ENCODE assay signal across 23 mouse cellular contexts in genomic region chr15:79489463-79489862, GRCm38 (mm10). TPM values are rescaled to one million over a fixed set of nuclear protein-coding genes. Genes with fewer than 3 reads are reported as not detected.
DNase-seq lines count a peak whose midpoint lies in the region; ATAC-seq and TF ChIP-seq lines count a peak whose summit lies in the region.
"Had no signal": no experiment of that assay in that cellular context is flagged by ENCODE, and none has a peak within 500 bp of the region (broad histone marks: within the 10 kb centered on the region; RNA-seq: fewer than 3 reads in every experiment).

No protein-coding gene starts in this region.

- no peak for ATAC-seq in embryonic facial prominence, embryonic 12.5 days (ENCODE audit: insufficient number of reproducible peaks, insufficient read depth, low FRiP score, low TSS enrichment)
- ATAC-seq: activated CD4-positive, CD25-positive, alpha-beta regulatory T cell, adult 4 months; forebrain, embryonic 13.5 days; forebrain, postnatal 0 days; intestine, embryonic 16.5 days; Patski had no signal

- H3K9ac ChIP-seq in embryonic facial prominence, embryonic 12.5 days = 0 out of 2 replicates have a peak overlapping the region, but pooled peaks have one; percentile 1
- H3K9ac ChIP-seq: forebrain, embryonic 13.5 days; forebrain, postnatal 0 days; hindbrain, embryonic 14.5 days had no signal

- H3K4me2 ChIP-seq in embryonic facial prominence, embryonic 12.5 days (replicated peaks) = no peak overlapping the region
- H3K4me2 ChIP-seq: forebrain, embryonic 13.5 days; hindbrain, embryonic 14.5 days had no signal

- H3K9me3 ChIP-seq in embryonic facial prominence, embryonic 12.5 days = no peaks in the 10 kb centered on the region
- H3K9me3 ChIP-seq in embryonic facial prominence, embryonic 10.5 days = no peaks in the 10 kb centered on the region
- H3K9me3 ChIP-seq: forebrain, embryonic 13.5 days had no signal

- no peak overlapping the region for H3K27ac ChIP-seq in embryonic facial prominence, embryonic 12.5 days
- no peak overlapping the region for H3K27ac ChIP-seq in embryonic facial prominence, embryonic 10.5 days (replicated peaks)
- H3K27ac ChIP-seq in left cerebral cortex, adult 2 months = peak overlapping the region; percentile 8; the same call in 1 of the 2 replicates
- peak overlapping the region; percentile 94 for H3K27ac ChIP-seq in olfactory bulb, adult 2 months (ENCODE audit: insufficient read depth, low read depth, low read length)
- H3K27ac ChIP-seq: forebrain, embryonic 13.5 days; hindbrain, embryonic 14.5 days had no signal

- WGBS in embryonic facial prominence, embryonic 12.5 days = 79% methylated on average over 11 of the region's 11 CpGs
- WGBS in embryonic facial prominence, embryonic 10.5 days = 84% methylated on average over 11 of the region's 11 CpGs
- 35% methylated on average over 11 of the region's 11 CpGs for WGBS in olfactory bulb, adult 2 months

- no peak for DNase-seq in embryonic facial prominence, embryonic 10.5 days (ENCODE audit: low spot score)
- no peak for DNase-seq in left cerebral cortex, adult 2 months (ENCODE audit: extremely low spot score in 1 of 2, low spot score in 2 of 2)
- no peak for DNase-seq in left cerebral cortex, postnatal 14 days (ENCODE audit: low spot score in 2 of 2)
- peak; percentile 67 for DNase-seq in adrenal gland, postnatal 14 days
- DNase-seq in embryo, embryonic 10 days (ENCODE audit: low spot score) = no peak
- DNase-seq: cerebellum, adult 2 months; cerebellum, postnatal 14 days; forebrain, postnatal 0 days; gastrocnemius, postnatal 25 days; heart, adult 11 months; heart, postnatal 10 days; kidney, adult 2 months had no signal

- H3K4me3 ChIP-seq in embryonic facial prominence, embryonic 12.5 days = no peak overlapping the region
- no peak overlapping the region for H3K4me3 ChIP-seq in embryonic facial prominence, embryonic 10.5 days
- no peak overlapping the region for H3K4me3 ChIP-seq in left cerebral cortex, adult 2 months
- peak overlapping the region; percentile 1; the same call in 1 of the 2 replicates for H3K4me3 ChIP-seq in olfactory bulb, adult 2 months (ENCODE audit: insufficient read depth, low read depth, low read length)
- H3K4me3 ChIP-seq: forebrain, embryonic 13.5 days had no signal

- H3K36me3 ChIP-seq in embryonic facial prominence, embryonic 12.5 days = no peaks in the 10 kb centered on the region
- no peaks in the 10 kb centered on the region for H3K36me3 ChIP-seq in embryonic facial prominence, embryonic 10.5 days (replicated peaks)

- H3K4me1 ChIP-seq in embryonic facial prominence, embryonic 12.5 days = no peaks in the 10 kb centered on the region
- peaks cover 4% of the 10 kb centered on the region; the same call in 1 of the 2 replicates for H3K4me1 ChIP-seq in embryonic facial prominence, embryonic 10.5 days
- peaks cover 84% of the 10 kb centered on the region for H3K4me1 ChIP-seq in olfactory bulb, adult 2 months (ENCODE audit: control insufficient read depth, insufficient read depth, low read length)
- H3K4me1 ChIP-seq: forebrain, embryonic 13.5 days had no signal

- TF ChIP-seq CTCF in left cerebral cortex, adult 2 months (IDR thresholded peaks at IDR 0.05) = no peak
- no peak for TF ChIP-seq CTCF in olfactory bulb, adult 2 months (IDR thresholded peaks at IDR 0.05; ENCODE audit: insufficient read depth, low read depth, low read length)

- intact Hi-C loops in left cerebral cortex, adult 2 months (cut with DNase I) = no loop called here
- intact Hi-C loops in left cerebral cortex, postnatal 14 days (cut with DNase I) = no loop called here

- peaks cover 28% of the 10 kb centered on the region; the same call in 1 of the 2 replicates for H3K27me3 ChIP-seq in embryonic facial prominence, embryonic 12.5 days
- peaks cover 48% of the 10 kb centered on the region for H3K27me3 ChIP-seq in embryonic facial prominence, embryonic 10.5 days (replicated peaks; ENCODE audit: low read depth, poor library complexity, severe bottlenecking)

- no peak for TF ChIP-seq POLR2A in olfactory bulb, adult 2 months (IDR thresholded peaks at IDR 0.05; ENCODE audit: insufficient read depth, low read depth, low read length)

RNA-seq across cellular contexts. Expression of gene Kcnj4, which starts 15.6 kb away (rescaled TPM):
- 0.10 TPM in 1 of 2 replicates, not detected in the other for polyA plus RNA-seq in embryonic facial prominence, embryonic 12.5 days (2016; fragmentation: Nextera tagmentation; extraction: Ambion mirVana)
- not detected in 2 replicates for polyA plus RNA-seq in embryonic facial prominence, embryonic 10.5 days (2016; fragmentation: Nextera tagmentation; extraction: Ambion mirVana)
- 100 to 1,000 TPM; 186 to 202 TPM for total RNA-seq in left cerebral cortex, adult 2 months (2021)
- total RNA-seq in left cerebral cortex, postnatal 14 days (2021) = 100 to 1,000 TPM; 166 to 177 TPM
- 0.19 and 0.23 TPM in 2 replicates for total RNA-seq in adrenal gland, postnatal 14 days (2021)
- polyA plus RNA-seq in olfactory bulb, adult 2 months (2012; ENCODE audit: insufficient read depth, insufficient read length, low replicate concordance, missing spikeins) = 142 TPM in 1 of 2 replicates, not detected in the other
- total RNA-seq: CH12.LX; common myeloid progenitor, adult 5-6 weeks; gastrocnemius, adult 18-20 months; gastrocnemius, postnatal 25 days; hematopoietic stem cell, adult 5-6 weeks had no signal
- polyA plus RNA-seq: activated CD4-positive, CD25-positive, alpha-beta regulatory T cell, adult 4 months; forebrain, embryonic 13.5 days; hindbrain, embryonic 14.5 days; intestine, embryonic 16.5 days had no signal

RNA-seq across cellular contexts. Expression of gene Kdelr3, which starts 26.7 kb away (rescaled TPM):
- polyA plus RNA-seq in embryonic facial prominence, embryonic 12.5 days (2016; fragmentation: Nextera tagmentation; extraction: Ambion mirVana) = 41.5 and 42.0 TPM in 2 replicates
- 7.1 and 8.8 TPM in 2 replicates for polyA plus RNA-seq in embryonic facial prominence, embryonic 10.5 days (2016; fragmentation: Nextera tagmentation; extraction: Ambion mirVana)
- total RNA-seq in left cerebral cortex, adult 2 months (2021) = under 1 TPM; 0.32 to 0.33 TPM
- 1 to 10 TPM; 1.3 to 1.6 TPM for total RNA-seq in left cerebral cortex, postnatal 14 days (2021)
- 6.8 and 7.3 TPM in 2 replicates for total RNA-seq in adrenal gland, postnatal 14 days (2021)
- not detected in 2 replicates for polyA plus RNA-seq in olfactory bulb, adult 2 months (2012; ENCODE audit: insufficient read depth, insufficient read length, low replicate concordance, missing spikeins)
- total RNA-seq: common myeloid progenitor, adult 5-6 weeks; hematopoietic stem cell, adult 5-6 weeks had no signal

RNA-seq across cellular contexts. Expression of gene Csnk1e, which starts 34.1 kb away (rescaled TPM):
- 148 and 160 TPM in 2 replicates for polyA plus RNA-seq in embryonic facial prominence, embryonic 12.5 days (2016; fragmentation: Nextera tagmentation; extraction: Ambion mirVana)
- 143 and 156 TPM in 2 replicates for polyA plus RNA-seq in embryonic facial prominence, embryonic 10.5 days (2016; fragmentation: Nextera tagmentation; extraction: Ambion mirVana)
- total RNA-seq in left cerebral cortex, adult 2 months (2021) = 100 to 1,000 TPM; 153 to 159 TPM
- total RNA-seq in left cerebral cortex, postnatal 14 days (2021) = 100 to 1,000 TPM; 142 to 166 TPM
- total RNA-seq in adrenal gland, postnatal 14 days (2021) = 66.7 and 85.8 TPM in 2 replicates
- not detected in 2 replicates for polyA plus RNA-seq in olfactory bulb, adult 2 months (2012; ENCODE audit: insufficient read depth, insufficient read length, low replicate concordance, missing spikeins)

RNA-seq across cellular contexts. Expression of gene Ddx17, which starts 57.1 kb away (rescaled TPM):
- polyA plus RNA-seq in embryonic facial prominence, embryonic 12.5 days (2016; fragmentation: Nextera tagmentation; extraction: Ambion mirVana) = 72.0 and 73.1 TPM in 2 replicates
- polyA plus RNA-seq in embryonic facial prominence, embryonic 10.5 days (2016; fragmentation: Nextera tagmentation; extraction: Ambion mirVana) = 43.7 and 44.9 TPM in 2 replicates
- total RNA-seq in left cerebral cortex, adult 2 months (2021) = 100 to 1,000 TPM; 323 to 340 TPM
- total RNA-seq in left cerebral cortex, postnatal 14 days (2021) = 100 to 1,000 TPM; 363 to 364 TPM
- 281 and 315 TPM in 2 replicates for total RNA-seq in adrenal gland, postnatal 14 days (2021)
- polyA plus RNA-seq in olfactory bulb, adult 2 months (2012; ENCODE audit: insufficient read depth, insufficient read length, low replicate concordance, missing spikeins) = 399 and 583 TPM in 2 replicates

Comparison
In these comparisons a context has a peak if more than half of its experiments do, and no peak if none do; other contexts are left out.
1. H3K27ac ChIP-seq: peak in left cerebral cortex, adult 2 months (single experiment) and olfactory bulb, adult 2 months (single experiment); none in embryonic facial prominence, embryonic 12.5 days (single experiment) and embryonic facial prominence, embryonic 10.5 days (single experiment).
2. RNA of gene Kcnj4, which starts 15.6 kb away (total RNA-seq): 186 to 202 TPM in left cerebral cortex, adult 2 months and 166 to 177 TPM in left cerebral cortex, postnatal 14 days; 0.19 to 0.23 TPM in adrenal gland, postnatal 14 days; every median in the first group is over 100 times any median in the second.